Mouse (Mus musculus): Measurements from ENCODE around the gene B2m. TPM values are rescaled to one million over a fixed set of nuclear protein-coding genes. Genes with fewer than 3 reads are reported as not detected.
A peak's percentile ranks its signal among the peaks of the same experiment; 100 is the strongest.

The B2m gene
- polyA plus RNA-seq, 1 experiment from 2014 or later, result 475 TPM

DNA sequence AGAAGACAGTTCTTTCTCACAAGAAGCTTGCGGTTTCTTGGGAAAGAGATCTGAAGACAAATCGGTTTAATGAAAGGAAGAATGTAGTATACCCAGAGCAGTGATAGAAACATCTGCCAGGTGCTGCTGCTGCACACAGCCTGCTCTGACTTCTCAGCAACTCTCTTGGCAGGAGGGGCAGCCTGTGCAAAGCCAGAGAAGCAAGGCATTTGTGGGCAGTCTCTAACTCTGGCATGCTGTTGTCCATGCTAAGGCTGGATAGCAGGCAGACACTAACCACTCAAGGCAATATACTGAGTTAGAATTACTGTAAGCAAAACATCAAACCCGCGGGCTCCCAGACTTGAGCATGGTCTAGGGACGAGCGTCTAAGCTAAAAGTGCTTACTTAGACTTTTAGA is 12.2 kb downstream of the B2m start:
- ATAC-seq (ENCODE audit: low FRiP score, low TSS enrichment) (no peak), DNase-seq (ENCODE audit: low spot score) (no peak)
- no peaks in the 10 kb centered on the region for H3K9me3 ChIP-seq (ENCODE audit: control insufficient read depth, low read length)
- WGBS, result 70% methylated on average over 6 of the region's 6 CpGs
- no peak overlapping the region for H3K4me2 ChIP-seq (replicated peaks; ENCODE audit: low read depth)
- TF ChIP-seq CTCF (IDR thresholded peaks at IDR 0.05; ENCODE audit: low read depth), result no peak
- TF ChIP-seq EP300 (optimal IDR thresholded peaks at IDR 0.05), result no peak
- no peaks in the 10 kb centered on the region for H3K36me3 ChIP-seq (ENCODE audit: control insufficient read depth, insufficient read depth, low read length)
- H3K4me1 ChIP-seq (replicated peaks; ENCODE audit: control insufficient read depth, insufficient read depth), result no peaks in the 10 kb centered on the region
- H3K27ac ChIP-seq (replicated peaks), result no peak overlapping the region
- no peaks in the 10 kb centered on the region for H3K27me3 ChIP-seq (ENCODE audit: control insufficient read depth, insufficient read depth, low read length)
- H3K4me3 ChIP-seq (ENCODE audit: low read depth, low read length), result no peak overlapping the region
- no peak overlapping the region for H3K9ac ChIP-seq (ENCODE audit: low read length)

DNA sequence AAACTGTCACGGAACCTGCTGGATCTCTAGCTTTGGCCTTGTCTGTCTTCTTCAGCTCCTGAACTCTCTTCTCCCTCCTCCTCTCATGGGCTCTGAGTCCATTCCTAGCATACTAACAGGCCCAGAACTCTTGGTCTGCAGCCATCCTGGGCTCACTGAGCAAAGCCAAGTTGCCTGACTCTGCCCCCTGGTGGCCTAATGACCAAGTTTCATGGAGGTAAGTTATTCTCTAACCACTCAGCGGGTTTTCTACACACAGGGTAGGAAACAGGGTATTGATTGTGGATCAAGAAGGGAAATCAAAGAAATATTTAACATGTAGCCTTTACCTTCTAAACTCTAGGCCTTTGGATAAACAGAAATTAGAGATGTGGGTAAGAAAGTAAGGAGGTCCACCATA is 13.2 kb downstream of the B2m start, which contains the start of gene Trim69:
Trim69 (plus strand) TSS at position 21 of the 400 bp plus-strand sequence.
- TF ChIP-seq EP300 (optimal IDR thresholded peaks at IDR 0.05) (no peak), CTCF (IDR thresholded peaks at IDR 0.05; ENCODE audit: low read depth) (peak; percentile 95)
- peak; percentile 83 for DNase-seq (ENCODE audit: low spot score)

DNA sequence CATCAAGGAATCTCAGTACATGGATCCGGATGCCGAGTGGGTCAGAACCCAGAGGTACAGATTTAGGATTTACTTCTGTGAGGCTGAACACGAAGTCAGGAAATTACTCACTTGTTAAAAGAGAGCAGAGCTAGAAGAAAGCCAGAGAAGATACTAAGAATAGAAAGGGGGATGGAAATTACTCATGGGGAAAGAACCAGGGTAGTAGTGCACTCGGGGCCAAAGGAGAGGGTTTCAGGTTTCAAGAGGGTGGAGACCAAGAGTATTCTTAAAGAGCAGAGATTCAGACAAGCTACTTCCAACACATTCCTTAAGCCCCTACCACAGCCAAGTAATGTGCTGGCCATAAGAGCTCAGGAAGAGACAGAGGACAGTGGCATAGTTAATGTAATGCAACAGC is 14.1 kb downstream of the B2m start:
- Histone ChIP-seq H3K36me3 (ENCODE audit: control insufficient read depth, insufficient read depth, low read length) (no peaks in the 10 kb centered on the region), H3K4me3 (ENCODE audit: low read depth, low read length) (no peak overlapping the region), H3K27me3 (ENCODE audit: control insufficient read depth, insufficient read depth, low read length) (no peaks in the 10 kb centered on the region), H3K9ac (ENCODE audit: low read length) (no peak overlapping the region), H3K27ac (replicated peaks) (no peak overlapping the region), H3K4me2 (replicated peaks; ENCODE audit: low read depth) (no peak overlapping the region), H3K9me3 (ENCODE audit: control insufficient read depth, low read length) (no peaks in the 10 kb centered on the region), H3K4me1 (replicated peaks; ENCODE audit: control insufficient read depth, insufficient read depth) (no peaks in the 10 kb centered on the region)
- no peak for TF ChIP-seq EP300 (optimal IDR thresholded peaks at IDR 0.05)
- TF ChIP-seq CTCF (IDR thresholded peaks at IDR 0.05; ENCODE audit: low read depth), result no peak
- no peak; the same call in 1 of the 2 replicates for ATAC-seq (ENCODE audit: low FRiP score, low TSS enrichment)
- no peak for DNase-seq (ENCODE audit: low spot score)
- 25% methylated on average over 4 of the region's 4 CpGs for WGBS

More for the DNA sequence above, 13.2 kb downstream of the B2m start, which contains the start of gene Trim69:
- H3K4me3 ChIP-seq (ENCODE audit: low read depth, low read length), result no peak within 1 kb of the TSS
- no peaks in the 10 kb centered on the region for H3K36me3 ChIP-seq (ENCODE audit: control insufficient read depth, insufficient read depth, low read length)
- no peak within 1 kb of the TSS for H3K9ac ChIP-seq (ENCODE audit: low read length)
- H3K27me3 ChIP-seq (ENCODE audit: control insufficient read depth, insufficient read depth, low read length), result no peaks in the 10 kb centered on the region
- no peak within 1 kb of the TSS for H3K4me2 ChIP-seq (replicated peaks; ENCODE audit: low read depth)
- H3K4me1 ChIP-seq (replicated peaks; ENCODE audit: control insufficient read depth, insufficient read depth), result no peaks in the 10 kb centered on the region
- H3K9me3 ChIP-seq (ENCODE audit: control insufficient read depth, low read length), result no peaks in the 10 kb centered on the region
- ATAC-seq (ENCODE audit: low FRiP score, low TSS enrichment), result peak; percentile 65
- no peak within 1 kb of the TSS for H3K27ac ChIP-seq (replicated peaks)
- WGBS, result 39% methylated on average over 2 of the region's 2 CpGs

DNA sequence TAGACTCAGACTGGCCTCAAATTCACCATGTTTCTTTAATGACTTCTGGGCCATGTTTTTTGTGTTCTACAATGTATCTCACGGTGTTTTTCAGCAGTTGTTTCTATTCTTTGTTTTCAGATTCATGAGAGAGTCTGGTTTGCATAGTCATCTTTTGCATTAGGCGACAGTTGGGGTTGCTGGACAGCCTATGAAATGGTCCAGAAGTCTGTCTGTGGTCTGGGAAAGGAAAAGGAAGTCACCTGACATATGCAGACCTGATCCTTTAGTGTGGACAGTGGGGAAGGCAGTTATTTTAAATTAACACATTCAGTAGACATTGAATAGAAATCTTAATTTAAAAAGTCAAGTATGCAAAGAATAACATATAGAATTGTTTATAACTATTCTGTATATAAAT is 15.0 kb downstream of the B2m start:
- DNase-seq (ENCODE audit: low spot score) (no peak), ATAC-seq (ENCODE audit: low FRiP score, low TSS enrichment) (no peak)
- Histone ChIP-seq H3K36me3 (ENCODE audit: control insufficient read depth, insufficient read depth, low read length) (no peaks in the 10 kb centered on the region), H3K9me3 (ENCODE audit: control insufficient read depth, low read length) (no peaks in the 10 kb centered on the region), H3K4me3 (ENCODE audit: low read depth, low read length) (no peak overlapping the region), H3K27ac (replicated peaks) (no peak overlapping the region), H3K4me2 (replicated peaks; ENCODE audit: low read depth) (no peak overlapping the region), H3K27me3 (ENCODE audit: control insufficient read depth, insufficient read depth, low read length) (no peaks in the 10 kb centered on the region), H3K9ac (ENCODE audit: low read length) (no peak overlapping the region), H3K4me1 (replicated peaks; ENCODE audit: control insufficient read depth, insufficient read depth) (no peaks in the 10 kb centered on the region)
- WGBS, result 67% methylated on average over 2 of the region's 2 CpGs
- TF ChIP-seq EP300 (optimal IDR thresholded peaks at IDR 0.05) (no peak), CTCF (IDR thresholded peaks at IDR 0.05; ENCODE audit: low read depth) (no peak)

DNA sequence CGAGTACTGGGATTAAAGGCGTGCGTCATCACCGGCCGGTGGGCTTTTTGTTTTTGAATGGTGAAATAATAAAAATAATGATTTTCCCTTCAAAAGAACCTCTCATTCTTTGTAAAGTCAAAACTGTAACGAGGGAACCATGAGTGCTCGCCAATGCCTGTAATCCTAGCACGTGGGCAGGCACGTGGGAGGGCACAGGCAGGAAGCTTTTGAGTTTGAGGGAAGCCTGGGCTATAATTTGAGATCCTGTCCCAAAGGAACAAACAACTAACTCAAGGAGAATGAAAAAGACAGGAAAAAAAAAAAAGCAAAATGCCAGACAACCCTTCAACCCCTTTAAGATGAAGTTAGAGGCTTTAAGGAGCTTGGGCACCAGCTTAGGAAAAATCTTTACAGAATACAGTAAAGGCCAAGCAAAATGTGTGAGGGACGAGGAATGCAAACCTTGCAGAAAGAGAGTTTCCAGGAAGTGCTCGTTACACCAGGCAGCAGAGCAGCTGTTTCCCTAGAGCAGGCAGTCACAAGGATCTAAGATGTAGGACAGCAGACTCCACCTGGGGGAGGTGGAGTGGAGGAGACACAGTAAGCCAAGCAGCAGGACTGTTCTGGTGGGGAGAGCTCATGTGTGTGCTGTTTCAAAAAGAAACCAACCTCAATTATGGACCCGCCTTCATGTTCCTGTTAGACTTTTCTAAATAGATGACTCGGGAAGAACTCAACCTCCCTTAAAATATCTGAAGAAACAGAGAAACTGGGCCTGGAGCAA is 16.1 kb downstream of the B2m start:
- no peak for ATAC-seq (ENCODE audit: low FRiP score, low TSS enrichment)
- Histone ChIP-seq H3K4me2 (replicated peaks; ENCODE audit: low read depth) (no peak overlapping the region), H3K27ac (replicated peaks) (peak overlapping the region; percentile 40; the same call in 1 of the 2 replicates), H3K4me3 (ENCODE audit: low read depth, low read length) (no peak overlapping the region), H3K36me3 (ENCODE audit: control insufficient read depth, insufficient read depth, low read length) (no peaks in the 10 kb centered on the region), H3K27me3 (ENCODE audit: control insufficient read depth, insufficient read depth, low read length) (no peaks in the 10 kb centered on the region), H3K4me1 (replicated peaks; ENCODE audit: control insufficient read depth, insufficient read depth) (no peaks in the 10 kb centered on the region), H3K9ac (ENCODE audit: low read length) (no peak overlapping the region), H3K9me3 (ENCODE audit: control insufficient read depth, low read length) (no peaks in the 10 kb centered on the region)
- no peak for DNase-seq (ENCODE audit: low spot score)
- TF ChIP-seq EP300 (optimal IDR thresholded peaks at IDR 0.05), result no peak
- TF ChIP-seq CTCF (IDR thresholded peaks at IDR 0.05; ENCODE audit: low read depth), result no peak
- WGBS, result 65% methylated on average over 13 of the region's 13 CpGs

DNA sequence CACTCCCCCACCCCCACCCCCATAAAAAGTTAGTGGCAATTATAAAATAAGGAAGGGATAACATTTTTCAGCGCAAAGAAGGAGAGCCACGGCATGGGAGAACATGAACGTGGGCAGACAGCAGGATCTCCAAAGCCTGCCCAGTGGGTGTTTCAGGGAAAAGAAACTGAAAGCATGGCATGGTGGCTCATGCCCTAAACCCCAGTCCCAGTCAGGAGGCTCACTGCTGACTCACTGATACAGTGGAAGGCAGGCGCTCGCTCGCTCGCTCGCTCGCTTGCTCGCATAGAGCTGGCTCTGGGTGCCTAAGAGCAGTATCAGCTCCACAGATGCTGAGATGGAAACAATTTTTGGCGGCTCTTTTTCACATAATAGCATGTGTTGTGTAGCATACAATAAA is 16.8 kb downstream of the B2m start:
- Histone ChIP-seq H3K27ac (replicated peaks) (peak overlapping the region; percentile 40; the same call in 1 of the 2 replicates), H3K4me1 (replicated peaks; ENCODE audit: control insufficient read depth, insufficient read depth) (no peaks in the 10 kb centered on the region), H3K4me2 (replicated peaks; ENCODE audit: low read depth) (no peak overlapping the region), H3K27me3 (ENCODE audit: control insufficient read depth, insufficient read depth, low read length) (no peaks in the 10 kb centered on the region), H3K36me3 (ENCODE audit: control insufficient read depth, insufficient read depth, low read length) (no peaks in the 10 kb centered on the region), H3K4me3 (ENCODE audit: low read depth, low read length) (no peak overlapping the region), H3K9me3 (ENCODE audit: control insufficient read depth, low read length) (no peaks in the 10 kb centered on the region), H3K9ac (ENCODE audit: low read length) (no peak overlapping the region)
- WGBS, result 71% methylated on average over 11 of the region's 11 CpGs
- DNase-seq (ENCODE audit: low spot score) (peak; percentile 42), ATAC-seq (ENCODE audit: low FRiP score, low TSS enrichment) (peak; percentile 73; the same call in 1 of the 2 replicates)
- TF ChIP-seq CTCF (IDR thresholded peaks at IDR 0.05; ENCODE audit: low read depth), result no peak
- TF ChIP-seq EP300 (optimal IDR thresholded peaks at IDR 0.05), result no peak
